Mouse (Mus musculus): ENCODE data around the gene Ddx4.

Gene Ddx4

DNA sequence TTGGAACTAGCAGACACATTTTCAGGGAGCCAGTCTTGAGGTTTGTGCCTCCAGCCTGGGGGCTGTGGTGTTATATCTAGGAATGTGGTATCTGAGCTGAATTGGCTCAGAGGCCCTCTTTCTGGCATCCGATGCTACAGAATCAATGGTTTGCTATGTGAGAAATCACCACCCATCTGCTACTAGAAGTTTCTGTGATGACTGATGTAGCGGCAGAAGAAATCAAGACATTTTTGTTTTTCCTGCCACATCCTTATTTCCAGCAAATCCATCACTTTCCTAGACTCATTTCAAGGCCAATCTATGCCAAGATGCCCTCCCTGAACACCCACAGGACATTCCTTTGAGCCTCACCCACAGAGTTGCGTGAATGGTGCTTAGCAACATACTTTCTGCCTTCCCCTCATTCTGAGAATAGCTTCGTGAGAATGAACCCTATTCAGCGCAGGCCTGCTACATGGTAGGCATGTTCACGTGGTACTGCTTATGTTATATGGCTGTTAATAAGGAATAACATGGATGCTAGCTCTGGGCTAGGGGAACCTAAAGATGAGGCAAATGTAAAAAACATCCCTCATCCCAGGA is 91.6 kb downstream of the Ddx4 start:
- in situ Hi-C loops (cut with MboI, MseI), result no loop called here

DNA sequence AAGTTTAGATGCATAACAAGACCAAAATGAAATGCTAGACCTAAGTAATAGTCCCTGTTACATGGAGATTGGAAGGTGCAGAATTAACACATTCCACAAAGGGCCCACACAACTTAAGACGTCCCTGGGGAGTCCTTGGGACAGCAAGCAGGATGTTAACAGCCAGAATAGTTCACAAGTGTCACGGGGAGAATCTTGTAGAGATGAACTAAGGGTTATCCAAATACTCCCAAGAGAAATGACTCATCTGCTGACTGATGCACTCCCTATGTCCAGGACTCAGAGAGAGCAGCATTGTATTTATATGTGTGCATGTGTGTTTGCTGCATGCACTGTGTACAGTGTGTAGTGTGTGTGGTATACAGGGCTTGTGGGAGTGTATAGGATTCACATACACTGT is 95.8 kb downstream of the Ddx4 start:
- in situ Hi-C loops (cut with MboI, MseI), result no loop called here

DNA sequence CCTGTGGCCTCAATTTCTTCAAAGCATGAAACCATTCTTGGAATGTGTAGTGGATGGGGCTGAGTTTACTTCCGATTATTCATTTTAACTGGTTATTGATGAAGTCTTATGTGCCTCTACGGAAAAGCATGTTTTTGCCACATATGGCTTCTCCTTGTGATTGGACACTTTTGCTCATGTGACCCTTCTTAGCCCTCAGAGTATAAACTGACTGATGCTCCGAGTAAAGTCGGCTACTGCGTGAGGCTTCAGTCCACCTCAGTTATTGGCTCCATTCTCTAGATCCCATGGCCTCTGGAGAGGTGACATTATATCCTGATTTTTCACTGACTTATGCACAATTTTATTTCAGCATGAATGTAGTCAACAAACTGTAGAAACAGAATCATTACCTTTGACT is 99.0 kb downstream of the Ddx4 start:
- in situ Hi-C loops (cut with MboI, MseI), result no loop called here

DNA sequence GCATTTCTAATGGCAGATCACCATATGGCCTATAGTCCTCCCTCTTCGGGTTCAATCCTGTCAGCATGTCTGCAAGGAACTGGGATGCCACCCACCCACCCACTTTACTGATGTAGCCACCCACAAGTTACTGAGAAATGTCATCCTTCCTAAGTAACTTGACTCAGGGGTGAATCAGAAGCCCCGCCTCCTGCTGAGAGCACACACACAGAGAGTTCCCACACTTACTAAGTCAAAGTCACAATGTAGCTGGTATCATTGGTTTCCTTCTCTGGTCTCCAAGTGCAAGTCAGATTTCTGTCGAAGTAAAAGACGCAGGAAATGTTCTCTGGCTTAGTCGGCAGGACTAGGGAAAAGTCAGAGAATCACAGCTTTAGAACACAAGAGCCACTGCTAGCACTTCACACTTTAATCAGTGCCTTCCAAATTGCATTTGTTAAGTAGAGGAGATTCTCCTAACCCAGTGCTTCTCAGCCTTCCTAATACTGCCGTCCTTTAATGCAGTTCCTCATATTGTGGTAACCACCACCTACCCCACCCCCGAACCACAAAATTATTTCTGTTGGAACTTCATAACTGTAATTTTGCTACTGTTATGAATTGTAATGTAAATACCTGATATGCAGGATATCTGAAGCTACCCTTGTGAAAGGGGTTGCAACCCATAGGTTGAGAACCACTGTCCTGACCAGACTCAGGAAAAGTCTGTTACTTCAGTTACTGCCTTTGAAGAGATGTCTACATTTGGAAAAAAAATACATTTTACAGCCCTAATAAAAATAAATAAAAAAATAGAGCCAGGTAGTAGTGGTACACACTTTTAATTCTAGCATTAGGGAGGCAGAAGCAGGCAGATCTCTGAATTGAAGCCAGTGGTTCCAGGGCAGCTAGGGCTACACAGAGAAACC is 100.4 kb downstream of the Ddx4 start:
- in situ Hi-C loops (cut with MboI, MseI), result no loop called here

Measured in T-helper 17 cell (primary cell).